Mouse (Mus musculus): ENCODE data around the gene Trp53.
"Not testable (repeated sequence)": the region's sequence is repeated elsewhere in the genome, so short reads cannot be mapped to it uniquely, and the experiment has no call there.

Gene Trp53

GRCm38 (mm10) chr11:69624339-69624738 is 44.2 kb downstream of the Trp53 start:
- DNase-seq (ENCODE audit: low spot score), result not testable (repeated sequence)

- no peak for DNase-seq (ENCODE audit: low spot score)
Measured at GRCm38 (mm10) chr11:69628286-69628685, 48.1 kb downstream of the Trp53 start.

GRCm38 (mm10) chr11:69629802-69630201 is 49.6 kb downstream of the Trp53 start:
- no peak for DNase-seq (ENCODE audit: low spot score)

GRCm38 (mm10) chr11:69632284-69633089 is 52.3 kb downstream of the Trp53 start, which contains the start of gene Fxr2:
Gene Fxr2, plus strand, starts transcription at chr11:69632990.
- DNase-seq (ENCODE audit: low spot score), result peak; percentile 100

GRCm38 (mm10) chr11:69633128-69633866 is 53.1 kb downstream of the Trp53 start:
- peak; percentile 62 for DNase-seq (ENCODE audit: low spot score)

GRCm38 (mm10) chr11:69635471-69635870 is 55.3 kb downstream of the Trp53 start:
- no peak for DNase-seq (ENCODE audit: low spot score)

Data from ovary, adult 18-20 months (tissue).